Mouse (Mus musculus): ENCODE measurements around the gene Fam166b. TPM values are rescaled to one million over a fixed set of nuclear protein-coding genes. Genes with fewer than 3 reads are reported as not detected.

The Fam166b gene
- polyA plus RNA-seq, 2 experiments: 0.14 to 0.20 TPM

GRCm38 (mm10) chr4:43431690-43432089 is 2.8 kb upstream of the Fam166b start:
- Histone ChIP-seq H3K4me2 (replicated peaks; ENCODE audit: low read depth, low read length, severe bottlenecking) (no peak overlapping the region), H3K36me3 (ENCODE audit: control insufficient read depth, insufficient read depth, low read length) (peaks cover under 1% of the 10 kb centered on the region), H3K27ac (replicated peaks; ENCODE audit: low read depth, low read length) (no peak overlapping the region), H3K9ac (ENCODE audit: low read depth, low read length, severe bottlenecking) (no peak overlapping the region), H3K27me3 (ENCODE audit: control insufficient read depth, insufficient read depth, low read length) (peaks cover 15% of the 10 kb centered on the region; the same call in 1 of the 2 replicates), H3K9me3 (ENCODE audit: control insufficient read depth, low read length) (no peaks in the 10 kb centered on the region), H3K4me1 (ENCODE audit: control insufficient read depth, insufficient read depth, low read length) (peaks cover 7% of the 10 kb centered on the region; the same call in 1 of the 2 replicates), H3K4me3 (replicated peaks; ENCODE audit: low read length) (no peak overlapping the region)
- WGBS: 6% methylated on average over 4 of the region's 4 CpGs
- ATAC-seq (ENCODE audit: low FRiP score, low read depth) (peak; percentile 60), DNase-seq (ENCODE audit: low spot score) (peak; percentile 85)
- TF ChIP-seq POLR2A (IDR thresholded peaks at IDR 0.05; ENCODE audit: borderline replicate concordance, extremely low read depth, insufficient read depth, insufficient read length): no peak

DNA sequence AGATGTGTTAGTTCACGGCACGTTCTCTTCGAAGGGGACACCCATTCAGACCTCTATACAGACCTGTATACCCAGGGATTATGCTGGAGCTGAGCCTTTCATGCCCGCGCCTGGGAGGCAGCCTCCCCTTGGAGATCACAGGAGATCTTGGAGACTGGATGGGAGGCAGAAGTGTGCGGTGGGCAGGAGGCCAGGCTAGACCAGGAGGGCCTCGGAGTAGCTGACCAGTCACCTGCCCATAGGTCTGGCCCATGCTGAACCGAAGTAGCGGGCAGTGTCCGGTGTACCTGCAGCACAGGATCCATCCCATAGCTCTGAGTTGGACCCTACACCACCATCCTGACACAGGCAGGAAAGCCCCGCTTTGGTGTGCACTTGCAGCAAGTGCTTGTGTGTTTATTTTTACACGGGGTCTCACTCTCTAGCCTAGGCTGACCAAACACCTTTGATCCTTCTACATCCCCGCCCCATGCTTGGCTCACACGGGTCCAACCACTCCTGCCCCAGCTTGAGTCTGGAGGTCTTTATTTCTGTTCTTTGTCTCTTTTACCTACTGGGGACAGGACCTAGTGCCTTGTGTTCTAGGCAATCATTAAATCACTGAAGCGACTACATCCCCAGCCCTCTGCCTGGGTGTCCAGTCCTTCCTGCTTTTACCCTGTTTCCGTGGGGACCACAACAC is 613 bp downstream of the Fam166b start:
- peaks cover 37% of the 10 kb centered on the region for H3K27me3 ChIP-seq (ENCODE audit: control insufficient read depth, insufficient read depth, low read length)
- no peak overlapping the region for H3K27ac ChIP-seq (replicated peaks; ENCODE audit: low read depth, low read length)
- peak overlapping the region; percentile 6; the same call in 1 of the 2 replicates for H3K4me2 ChIP-seq (replicated peaks; ENCODE audit: low read depth, low read length, severe bottlenecking)
- H3K36me3 ChIP-seq (ENCODE audit: control insufficient read depth, insufficient read depth, low read length): peaks cover 34% of the 10 kb centered on the region
- ATAC-seq (ENCODE audit: low FRiP score, low read depth) (no peak), DNase-seq (ENCODE audit: low spot score) (no peak)
- no peaks in the 10 kb centered on the region for H3K9me3 ChIP-seq (ENCODE audit: control insufficient read depth, low read length)
- WGBS: 31% methylated on average over 14 of the region's 16 CpGs
- H3K4me1 ChIP-seq (ENCODE audit: control insufficient read depth, insufficient read depth, low read length): peaks cover 12% of the 10 kb centered on the region; the same call in 1 of the 2 replicates
- TF ChIP-seq POLR2A (IDR thresholded peaks at IDR 0.05; ENCODE audit: borderline replicate concordance, extremely low read depth, insufficient read depth, insufficient read length): no peak
- H3K4me3 ChIP-seq (replicated peaks; ENCODE audit: low read length): no peak overlapping the region
- H3K9ac ChIP-seq (ENCODE audit: low read depth, low read length, severe bottlenecking): no peak overlapping the region

DNA sequence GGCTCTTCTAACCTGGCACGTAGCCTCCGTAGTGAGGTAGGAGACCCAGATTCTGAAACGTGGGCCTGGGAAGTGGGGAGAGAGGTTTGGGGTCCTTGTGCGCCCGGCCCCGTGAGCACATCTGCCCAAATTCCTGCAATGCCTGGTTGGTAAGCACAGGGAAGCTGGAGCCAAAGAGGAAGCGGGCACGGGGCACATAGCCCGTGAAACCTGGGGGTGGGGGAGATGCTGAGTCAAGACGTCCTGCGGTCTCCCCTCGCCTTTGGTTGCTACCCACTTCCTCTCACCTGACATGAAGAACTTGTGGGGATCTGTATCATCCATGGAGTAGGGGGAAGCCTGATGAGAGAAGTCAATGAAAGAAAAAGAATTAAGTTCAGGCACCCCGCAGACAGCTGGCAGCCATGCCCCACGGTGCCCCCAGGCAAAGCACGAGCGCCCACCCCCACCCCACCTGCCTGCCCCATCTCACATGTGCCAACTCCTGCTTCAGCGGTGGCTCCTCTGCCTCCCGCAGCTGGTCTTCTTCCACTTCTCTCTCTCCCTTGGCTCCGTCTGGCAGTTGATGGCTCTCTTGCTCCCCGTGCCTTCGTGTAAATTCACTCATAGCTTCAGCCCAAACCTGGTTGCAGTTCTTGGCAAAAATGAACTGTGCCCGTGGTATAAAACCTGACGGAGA is 1.3 kb downstream of the Fam166b start:
- DNase-seq (ENCODE audit: low spot score) (no peak), ATAC-seq (ENCODE audit: low FRiP score, low read depth) (no peak)
- H3K27me3 ChIP-seq (ENCODE audit: control insufficient read depth, insufficient read depth, low read length): peaks cover 37% of the 10 kb centered on the region
- TF ChIP-seq POLR2A (IDR thresholded peaks at IDR 0.05; ENCODE audit: borderline replicate concordance, extremely low read depth, insufficient read depth, insufficient read length): no peak
- no peak overlapping the region for H3K9ac ChIP-seq (ENCODE audit: low read depth, low read length, severe bottlenecking)
- H3K4me3 ChIP-seq (replicated peaks; ENCODE audit: low read length): no peak overlapping the region
- H3K27ac ChIP-seq (replicated peaks; ENCODE audit: low read depth, low read length): no peak overlapping the region
- peaks cover 41% of the 10 kb centered on the region for H3K36me3 ChIP-seq (ENCODE audit: control insufficient read depth, insufficient read depth, low read length)
- no peak overlapping the region for H3K4me2 ChIP-seq (replicated peaks; ENCODE audit: low read depth, low read length, severe bottlenecking)
- 26% methylated on average over 23 of the region's 23 CpGs for WGBS
- H3K4me1 ChIP-seq (ENCODE audit: control insufficient read depth, insufficient read depth, low read length): peaks cover 12% of the 10 kb centered on the region; the same call in 1 of the 2 replicates
- no peaks in the 10 kb centered on the region for H3K9me3 ChIP-seq (ENCODE audit: control insufficient read depth, low read length)

- Histone ChIP-seq H3K4me3 (replicated peaks; ENCODE audit: low read length) (no peak overlapping the region), H3K36me3 (ENCODE audit: control insufficient read depth, insufficient read depth, low read length) (peaks cover 53% of the 10 kb centered on the region), H3K4me1 (ENCODE audit: control insufficient read depth, insufficient read depth, low read length) (peaks cover 12% of the 10 kb centered on the region; the same call in 1 of the 2 replicates), H3K9me3 (ENCODE audit: control insufficient read depth, low read length) (no peaks in the 10 kb centered on the region), H3K27me3 (ENCODE audit: control insufficient read depth, insufficient read depth, low read length) (peaks cover 37% of the 10 kb centered on the region), H3K27ac (replicated peaks; ENCODE audit: low read depth, low read length) (no peak overlapping the region), H3K9ac (ENCODE audit: low read depth, low read length, severe bottlenecking) (no peak overlapping the region), H3K4me2 (replicated peaks; ENCODE audit: low read depth, low read length, severe bottlenecking) (no peak overlapping the region)
- 41% methylated on average over 10 of the region's 10 CpGs for WGBS
- TF ChIP-seq POLR2A (IDR thresholded peaks at IDR 0.05; ENCODE audit: borderline replicate concordance, extremely low read depth, insufficient read depth, insufficient read length): no peak
- DNase-seq (ENCODE audit: low spot score): no peak
- ATAC-seq (ENCODE audit: low FRiP score, low read depth): no peak
Measured at GRCm38 (mm10) chr4:43426487-43426886, 2.4 kb downstream of the Fam166b start.

GRCm38 (mm10) chr4:43425648-43426380 is 3.1 kb downstream of the Fam166b start:
- no peak for DNase-seq (ENCODE audit: low spot score)
- no peak overlapping the region for H3K27ac ChIP-seq (replicated peaks; ENCODE audit: low read depth, low read length)
- no peaks in the 10 kb centered on the region for H3K9me3 ChIP-seq (ENCODE audit: control insufficient read depth, low read length)
- H3K36me3 ChIP-seq (ENCODE audit: control insufficient read depth, insufficient read depth, low read length): peaks cover 55% of the 10 kb centered on the region
- H3K9ac ChIP-seq (ENCODE audit: low read depth, low read length, severe bottlenecking): 0 out of 2 replicates have a peak overlapping the region, but pooled peaks have one; percentile 12
- H3K27me3 ChIP-seq (ENCODE audit: control insufficient read depth, insufficient read depth, low read length): peaks cover 37% of the 10 kb centered on the region
- peaks cover 12% of the 10 kb centered on the region; the same call in 1 of the 2 replicates for H3K4me1 ChIP-seq (ENCODE audit: control insufficient read depth, insufficient read depth, low read length)
- TF ChIP-seq POLR2A (IDR thresholded peaks at IDR 0.05; ENCODE audit: borderline replicate concordance, extremely low read depth, insufficient read depth, insufficient read length): no peak
- peak; percentile 30; the same call in 1 of the 2 replicates for ATAC-seq (ENCODE audit: low FRiP score, low read depth)
- H3K4me3 ChIP-seq (replicated peaks; ENCODE audit: low read length): no peak overlapping the region
- H3K4me2 ChIP-seq (replicated peaks; ENCODE audit: low read depth, low read length, severe bottlenecking): peak overlapping the region; percentile 29; the same call in 1 of the 2 replicates
- 22% methylated on average over 31 of the region's 31 CpGs for WGBS

All from limb, embryonic 14.5 days (tissue).